Mouse (Mus musculus): ENCODE results near the gene Dag1.

Dag1 gene

GRCm38 (mm10) chr9:108188511-108188910, 75.2 kb downstream of the Dag1 start:
- no peak for DNase-seq (ENCODE audit: low read depth, low spot score)

GRCm38 (mm10) chr9:108187616-108188015, 76.1 kb downstream of the Dag1 start:
- DNase-seq (ENCODE audit: low read depth, low spot score): no peak

DNA sequence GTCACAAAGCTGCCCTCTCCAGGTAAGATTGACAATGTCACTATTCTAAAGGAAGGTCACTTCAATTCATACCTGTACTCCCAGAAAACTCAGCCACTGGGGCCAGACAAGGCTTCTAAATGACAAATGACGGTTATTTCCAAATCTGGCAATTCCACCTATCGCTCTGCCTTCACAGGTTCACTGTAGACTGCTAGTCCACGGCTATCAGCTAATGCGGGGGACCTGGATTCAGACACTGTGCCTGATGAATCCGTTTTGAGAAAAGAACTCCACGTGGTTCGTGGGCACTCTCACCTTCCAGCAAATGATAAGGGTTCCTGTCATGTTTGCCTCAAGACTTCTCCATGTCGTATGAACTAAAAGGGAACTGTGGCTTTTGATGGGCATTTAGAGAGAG, 78.0 kb downstream of the Dag1 start:
- DNase-seq (ENCODE audit: low read depth, low spot score): no peak

- no peak for DNase-seq (ENCODE audit: low read depth, low spot score)
Observed at GRCm38 (mm10) chr9:108183531-108183994, 80.2 kb downstream of the Dag1 start.

- DNase-seq (ENCODE audit: low read depth, low spot score): no peak
Observed at GRCm38 (mm10) chr9:108182806-108183506, 80.8 kb downstream of the Dag1 start.

- DNase-seq (ENCODE audit: low read depth, low spot score): no peak
Observed at GRCm38 (mm10) chr9:108178391-108178790, 85.4 kb downstream of the Dag1 start.

GRCm38 (mm10) chr9:108175116-108175838, 88.5 kb downstream of the Dag1 start:
- no peak for DNase-seq (ENCODE audit: low read depth, low spot score)

- no peak for DNase-seq (ENCODE audit: low read depth, low spot score)
Observed at GRCm38 (mm10) chr9:108172777-108173350, 90.9 kb downstream of the Dag1 start.

GRCm38 (mm10) chr9:108169751-108170150, 94.0 kb downstream of the Dag1 start:
- DNase-seq (ENCODE audit: low read depth, low spot score): no peak

GRCm38 (mm10) chr9:108165143-108165542, 98.6 kb downstream of the Dag1 start:
- DNase-seq (ENCODE audit: low read depth, low spot score): no peak

GRCm38 (mm10) chr9:108163646-108164284, 100.0 kb downstream of the Dag1 start:
- no peak for DNase-seq (ENCODE audit: low read depth, low spot score)

DNA sequence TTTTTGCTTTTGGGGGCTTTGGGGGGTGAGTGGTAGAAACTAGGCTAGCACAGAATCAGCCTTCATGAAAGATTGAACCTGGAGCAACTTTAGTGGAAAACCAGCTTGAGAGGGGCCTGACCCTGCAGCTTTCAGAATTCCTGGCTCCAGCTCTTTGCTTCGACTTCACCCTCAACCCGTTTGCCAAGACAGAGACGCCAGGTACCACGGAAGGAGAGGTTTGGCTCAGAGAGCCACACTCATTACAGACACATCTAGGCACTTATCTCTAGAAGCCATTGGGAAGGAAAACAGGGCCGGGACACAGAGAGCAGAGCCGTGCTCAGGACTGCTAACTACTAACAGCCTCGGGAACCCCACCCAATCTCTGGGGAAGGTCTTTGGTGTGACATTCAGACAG, 105.9 kb downstream of the Dag1 start:
- DNase-seq (ENCODE audit: low read depth, low spot score): no peak

DNA sequence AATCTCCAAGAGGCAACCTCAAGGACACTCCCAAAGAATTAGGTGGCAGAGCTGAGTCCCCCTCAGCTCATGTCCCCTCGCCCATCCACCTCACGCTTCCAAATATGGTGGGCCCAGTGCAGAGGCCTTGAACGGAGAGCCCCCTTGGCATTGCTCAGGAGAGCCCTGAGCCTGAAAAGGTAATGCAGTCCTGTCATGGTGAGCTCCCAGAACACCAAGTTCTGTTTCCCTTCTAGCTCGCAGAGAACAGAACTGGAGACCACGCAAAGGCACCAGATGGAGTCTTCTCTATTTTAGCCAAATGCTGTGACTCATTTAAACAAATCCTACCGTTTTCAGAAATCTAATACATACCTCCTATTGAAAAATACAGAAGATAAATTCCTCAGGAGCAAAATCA, 106.3 kb downstream of the Dag1 start:
- no peak for DNase-seq (ENCODE audit: low read depth, low spot score)

DNA sequence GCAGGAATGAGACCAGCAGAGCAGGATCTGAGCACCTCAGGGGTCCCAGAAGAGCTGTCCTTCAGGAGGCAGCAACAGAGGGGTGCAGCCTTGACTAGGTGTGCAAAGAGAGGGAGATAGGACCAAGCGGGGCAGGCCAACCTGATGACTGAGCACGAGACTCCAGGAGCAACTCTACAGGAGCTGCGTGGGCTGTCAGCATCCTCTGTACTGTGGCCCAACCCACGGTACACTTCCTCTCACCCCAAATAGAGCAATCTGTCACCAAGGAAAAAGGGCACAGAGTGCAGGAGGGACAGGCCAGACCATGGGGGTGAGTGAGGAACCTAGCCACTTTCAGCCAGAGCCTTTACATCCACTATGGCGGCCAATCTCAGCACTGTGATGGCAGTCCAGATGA, 107.0 kb downstream of the Dag1 start:
- DNase-seq (ENCODE audit: low read depth, low spot score): no peak

DNA sequence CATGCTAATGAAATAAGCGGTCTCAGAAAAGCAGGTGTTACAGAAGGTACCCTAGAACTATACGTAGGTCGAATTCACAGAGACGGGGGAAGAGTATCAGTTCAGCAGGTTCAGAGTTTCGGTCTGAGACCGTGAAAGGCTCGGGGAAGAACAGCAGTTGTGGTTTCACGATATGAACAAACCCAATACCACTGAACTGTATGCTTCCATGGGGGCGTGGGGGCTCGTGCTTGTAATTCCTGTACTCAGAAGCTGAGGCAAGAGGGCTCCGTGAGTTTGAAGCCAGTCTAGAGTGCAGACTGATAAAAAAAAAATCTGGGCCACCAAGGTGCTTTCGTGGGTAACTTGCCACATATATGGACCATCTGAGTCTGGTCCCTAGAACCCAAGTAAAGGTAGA, 108.9 kb downstream of the Dag1 start:
- DNase-seq (ENCODE audit: low read depth, low spot score): no peak

Measured in embryo, embryonic 11.5 days (tissue).